Mouse (Mus musculus): ENCODE results near the gene Dgcr2. TPM values are rescaled to one million over a fixed set of nuclear protein-coding genes. Genes with fewer than 3 reads are reported as not detected.

Gene Dgcr2
- polyA plus RNA-seq, 1 experiment: 29.4 TPM

DNA sequence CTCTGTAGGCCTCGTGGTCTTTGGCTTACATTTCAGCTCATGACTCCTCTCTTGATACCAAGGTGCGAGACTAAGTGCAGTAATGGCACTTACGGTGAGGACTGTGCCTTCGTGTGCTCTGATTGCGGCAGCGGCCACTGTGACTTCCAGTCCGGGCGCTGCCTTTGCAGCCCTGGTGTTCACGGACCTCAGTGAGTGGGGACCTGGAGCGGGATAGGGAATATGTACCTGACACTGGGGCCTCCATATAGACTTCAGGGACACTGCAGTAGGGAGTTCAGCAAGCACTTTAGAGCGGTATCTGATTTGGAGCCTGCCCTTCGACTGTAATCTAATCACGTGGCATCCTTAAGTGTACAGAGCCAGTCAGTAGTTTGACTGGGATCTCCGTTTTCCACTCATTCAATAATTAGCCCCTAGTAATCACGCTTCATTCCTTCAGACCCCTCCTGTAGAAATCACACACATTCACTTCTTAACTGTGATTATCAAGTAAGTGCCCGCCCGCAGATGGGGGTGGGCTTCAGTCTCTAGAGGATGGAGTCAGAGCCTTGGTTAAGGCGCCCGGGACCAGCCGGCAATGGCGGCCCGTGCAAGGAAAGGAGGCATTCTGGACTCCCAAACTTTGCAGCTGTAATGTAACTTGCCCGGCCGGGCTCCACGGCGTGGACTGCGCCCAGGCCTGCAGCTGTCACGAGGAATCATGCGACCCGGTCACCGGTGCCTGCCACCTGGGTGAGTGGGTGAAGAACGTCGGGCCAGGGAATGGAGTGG, 94.5 kb downstream of the Dgcr2 start:
- Histone ChIP-seq H3K4me3 (ENCODE audit: insufficient read depth, low read length) (peak overlapping the region; percentile 55), H3K4me1 (ENCODE audit: control insufficient read depth, insufficient read depth, low read length) (peaks cover 7% of the 10 kb centered on the region), H3K27ac (ENCODE audit: insufficient read depth, low read depth, low read length) (no peak overlapping the region)
- TF ChIP-seq POLR2A (IDR thresholded peaks at IDR 0.05; ENCODE audit: borderline replicate concordance, low read depth, low read length) (no peak), CTCF (IDR thresholded peaks at IDR 0.05; ENCODE audit: low read depth, low read length) (no peak)

DNA sequence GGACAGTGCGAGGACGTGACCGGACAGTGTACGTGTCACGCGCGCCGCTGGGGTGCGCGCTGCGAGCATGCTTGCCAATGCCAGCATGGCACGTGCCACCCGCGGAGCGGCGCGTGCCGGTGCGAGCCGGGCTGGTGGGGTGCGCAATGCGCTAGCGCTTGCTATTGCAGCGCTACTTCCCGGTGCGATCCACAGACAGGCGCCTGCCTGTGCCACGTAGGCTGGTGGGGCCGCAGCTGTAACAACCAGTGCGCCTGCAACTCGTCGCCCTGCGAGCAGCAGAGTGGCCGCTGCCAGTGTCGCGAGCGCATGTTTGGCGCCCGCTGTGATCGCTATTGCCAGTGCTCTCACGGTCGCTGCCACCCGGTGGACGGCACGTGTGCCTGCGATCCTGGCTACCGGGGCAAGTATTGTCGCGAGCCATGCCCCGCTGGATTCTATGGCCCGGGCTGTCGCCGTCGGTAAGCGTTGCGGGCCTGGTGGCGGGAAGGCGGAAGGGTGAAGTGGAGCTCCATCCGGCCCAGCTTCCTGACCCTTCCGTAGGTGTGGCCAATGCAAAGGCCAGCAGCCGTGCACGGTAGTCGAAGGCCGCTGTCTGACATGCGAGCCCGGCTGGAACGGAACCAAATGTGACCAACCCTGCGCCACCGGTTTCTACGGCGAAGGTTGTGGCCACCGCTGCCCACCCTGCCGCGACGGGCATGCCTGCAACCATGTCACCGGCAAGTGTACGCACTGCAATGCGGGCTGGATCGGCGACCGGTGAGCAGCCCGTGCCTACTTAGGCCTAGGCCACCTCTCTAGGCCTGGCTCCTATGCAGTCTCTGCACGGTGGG, 95.3 kb downstream of the Dgcr2 start:
- peaks cover 7% of the 10 kb centered on the region for H3K4me1 ChIP-seq (ENCODE audit: control insufficient read depth, insufficient read depth, low read length)
- TF ChIP-seq CTCF (IDR thresholded peaks at IDR 0.05; ENCODE audit: low read depth, low read length) (no peak), POLR2A (IDR thresholded peaks at IDR 0.05; ENCODE audit: borderline replicate concordance, low read depth, low read length) (no peak)
- H3K27ac ChIP-seq (ENCODE audit: insufficient read depth, low read depth, low read length): no peak overlapping the region
- H3K4me3 ChIP-seq (ENCODE audit: insufficient read depth, low read length): peak overlapping the region; percentile 51

DNA sequence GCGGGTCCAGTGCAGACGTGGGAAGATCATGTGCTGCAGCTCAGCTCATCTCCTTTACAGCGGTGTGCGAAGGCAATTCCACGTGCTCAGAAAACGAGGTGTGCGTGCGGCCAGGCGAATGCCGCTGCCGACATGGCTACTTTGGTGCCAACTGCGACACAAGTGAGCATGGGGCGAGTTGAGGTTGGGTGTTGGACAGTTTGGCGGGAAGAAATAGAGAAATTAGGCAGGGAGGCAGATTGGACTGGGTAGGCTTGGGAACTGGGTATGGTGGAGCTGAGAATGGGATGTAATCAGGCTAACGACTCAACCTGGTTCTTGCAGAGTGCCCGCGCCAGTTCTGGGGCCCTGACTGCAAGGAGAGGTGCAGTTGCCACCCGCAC, 95.9 kb downstream of the Dgcr2 start:
- Histone ChIP-seq H3K4me1 (ENCODE audit: control insufficient read depth, insufficient read depth, low read length) (peaks cover 7% of the 10 kb centered on the region), H3K4me3 (ENCODE audit: insufficient read depth, low read length) (peak overlapping the region; percentile 51), H3K27ac (ENCODE audit: insufficient read depth, low read depth, low read length) (no peak overlapping the region)
- no peak for TF ChIP-seq CTCF (IDR thresholded peaks at IDR 0.05; ENCODE audit: low read depth, low read length)
- TF ChIP-seq POLR2A (IDR thresholded peaks at IDR 0.05; ENCODE audit: borderline replicate concordance, low read depth, low read length): no peak

DNA sequence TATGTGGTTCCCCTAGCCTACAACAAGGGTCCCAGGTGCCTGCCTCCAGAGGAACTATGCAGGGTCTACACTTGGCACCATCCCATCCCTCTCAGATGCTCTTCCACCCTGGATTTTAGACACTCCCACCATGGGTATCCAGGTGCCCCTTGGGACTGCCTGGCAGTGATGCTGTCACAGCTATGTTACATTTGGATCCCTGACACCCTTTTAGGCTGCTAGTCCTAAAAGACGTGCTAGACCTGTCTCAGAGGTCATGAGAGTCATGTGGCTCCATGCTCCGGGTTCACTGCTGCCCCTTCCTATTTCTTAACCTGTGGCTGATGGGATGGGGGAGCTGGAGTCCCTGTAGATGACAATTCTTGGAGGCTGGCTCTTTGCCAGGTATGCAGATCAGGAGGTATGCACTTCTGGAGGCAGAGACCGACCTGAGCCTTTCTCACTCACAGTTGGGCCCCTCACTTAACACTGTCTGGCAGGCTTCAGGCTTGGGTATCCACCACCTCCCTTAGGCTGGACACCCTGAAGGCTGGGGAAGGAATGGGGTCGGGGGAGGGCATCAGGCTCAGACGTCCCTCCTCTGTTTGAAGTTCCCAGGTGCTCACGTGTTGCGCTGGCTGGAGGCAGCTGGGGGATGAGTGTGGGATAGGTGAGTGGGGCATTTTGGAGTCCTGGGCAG, 96.4 kb downstream of the Dgcr2 start:
- Histone ChIP-seq H3K4me1 (ENCODE audit: control insufficient read depth, insufficient read depth, low read length) (peaks cover 7% of the 10 kb centered on the region), H3K27ac (ENCODE audit: insufficient read depth, low read depth, low read length) (no peak overlapping the region), H3K4me3 (ENCODE audit: insufficient read depth, low read length) (no peak overlapping the region)
- no peak for TF ChIP-seq POLR2A (IDR thresholded peaks at IDR 0.05; ENCODE audit: borderline replicate concordance, low read depth, low read length)
- TF ChIP-seq CTCF (IDR thresholded peaks at IDR 0.05; ENCODE audit: low read depth, low read length): no peak

DNA sequence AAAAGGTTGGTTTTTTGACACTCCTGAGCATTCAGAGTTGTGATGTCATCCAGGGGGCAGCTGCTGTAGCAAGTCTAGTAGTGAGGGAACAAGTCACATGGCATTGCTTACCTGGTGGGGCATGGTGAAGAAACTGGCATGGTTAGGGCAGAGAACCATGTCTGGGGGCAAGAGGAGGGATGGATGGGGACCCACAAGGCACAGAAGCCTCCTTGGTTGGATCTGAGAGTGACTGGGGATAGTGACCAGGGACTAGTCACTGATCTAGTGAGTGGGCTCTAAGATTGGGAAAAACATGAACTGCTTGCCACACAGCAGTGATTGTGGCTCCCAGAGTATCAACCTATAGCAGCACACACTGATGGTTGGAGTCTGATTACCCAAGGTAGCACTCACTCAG, 98.8 kb downstream of the Dgcr2 start:
- no peak overlapping the region for H3K4me3 ChIP-seq (ENCODE audit: insufficient read depth, low read length)

DNA sequence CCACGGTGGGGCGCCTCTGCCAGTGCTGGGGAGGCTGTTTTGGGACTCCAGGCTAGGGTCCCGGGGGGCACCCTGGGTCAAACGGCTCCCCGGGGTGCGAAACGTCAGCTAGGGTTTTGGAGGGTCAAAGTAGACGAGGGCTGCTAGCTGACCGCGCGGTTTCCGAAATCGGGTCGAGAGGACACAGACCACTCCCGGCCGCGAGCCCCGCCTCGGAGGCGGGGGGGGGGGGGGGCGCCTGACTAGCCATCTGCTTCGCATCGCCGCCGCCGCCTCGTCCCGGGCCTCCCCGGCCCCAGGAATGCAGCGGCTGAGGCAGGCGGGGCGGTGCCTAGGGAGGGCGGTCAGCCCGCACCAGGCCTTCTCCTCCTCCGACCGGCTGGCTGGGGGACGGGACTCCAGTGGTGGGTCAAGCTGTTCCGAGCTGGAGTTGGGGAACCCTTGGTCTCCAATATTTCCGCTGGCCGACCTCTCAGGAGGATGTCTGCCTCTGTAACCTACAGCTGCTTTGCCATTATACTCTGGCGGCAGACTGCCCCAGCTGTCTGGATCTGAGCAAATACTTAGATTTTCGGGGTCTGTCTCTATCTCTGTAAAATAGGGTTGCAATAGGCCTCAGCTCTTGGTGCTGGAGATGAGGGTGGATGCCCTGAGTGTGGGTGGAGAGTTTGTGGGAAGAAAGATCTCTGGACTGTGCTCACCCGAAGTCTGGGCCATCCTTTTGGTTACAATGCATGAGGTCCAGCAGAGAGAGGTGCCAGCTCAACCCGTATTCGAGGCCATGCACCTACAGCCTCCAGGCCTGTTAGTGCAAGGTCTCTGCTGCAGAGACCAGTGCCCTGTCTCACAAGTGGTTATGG, 99.8 kb downstream of the Dgcr2 start:
- Histone ChIP-seq H3K4me1 (ENCODE audit: control insufficient read depth, insufficient read depth, low read length) (peaks cover 6% of the 10 kb centered on the region; the same call in 1 of the 2 replicates), H3K4me3 (ENCODE audit: insufficient read depth, low read length) (no peak overlapping the region), H3K27ac (ENCODE audit: insufficient read depth, low read depth, low read length) (no peak overlapping the region)
- TF ChIP-seq POLR2A (IDR thresholded peaks at IDR 0.05; ENCODE audit: borderline replicate concordance, low read depth, low read length): no peak
- no peak for TF ChIP-seq CTCF (IDR thresholded peaks at IDR 0.05; ENCODE audit: low read depth, low read length)

More for the DNA sequence above, 98.8 kb downstream of the Dgcr2 start:
- Histone ChIP-seq H3K27ac (ENCODE audit: insufficient read depth, low read depth, low read length) (no peak overlapping the region), H3K4me1 (ENCODE audit: control insufficient read depth, insufficient read depth, low read length) (peaks cover 6% of the 10 kb centered on the region; the same call in 1 of the 2 replicates)
- TF ChIP-seq POLR2A (IDR thresholded peaks at IDR 0.05; ENCODE audit: borderline replicate concordance, low read depth, low read length): no peak
- no peak for TF ChIP-seq CTCF (IDR thresholded peaks at IDR 0.05; ENCODE audit: low read depth, low read length)

DNA sequence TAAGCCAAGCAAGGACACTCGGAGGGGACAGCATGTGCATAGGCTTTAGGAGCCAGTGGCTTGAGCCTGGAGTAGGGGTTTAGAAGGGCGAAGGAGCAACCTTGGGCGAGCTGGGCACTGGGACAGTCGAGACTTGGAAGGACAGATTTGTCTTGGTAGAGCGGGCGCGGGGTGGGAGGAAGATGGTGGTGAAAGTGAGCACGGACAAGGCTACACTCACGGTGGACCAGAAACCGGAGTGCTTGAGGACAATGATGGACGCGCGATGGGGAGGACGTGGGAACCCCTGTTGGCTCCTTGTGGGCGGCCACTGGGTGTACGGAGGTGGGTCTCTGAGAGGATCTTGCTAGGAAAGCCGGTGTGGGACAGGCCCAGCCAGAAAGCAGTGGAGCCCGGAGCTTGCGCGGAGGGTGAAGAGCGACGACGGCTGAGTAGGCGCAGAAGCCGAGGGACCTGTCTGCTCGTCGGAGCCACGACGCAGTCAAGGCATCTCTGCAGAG, 100.5 kb downstream of the Dgcr2 start:
- H3K4me1 ChIP-seq (ENCODE audit: control insufficient read depth, insufficient read depth, low read length): peaks cover 5% of the 10 kb centered on the region; the same call in 1 of the 2 replicates
- TF ChIP-seq CTCF (IDR thresholded peaks at IDR 0.05; ENCODE audit: low read depth, low read length) (no peak), POLR2A (IDR thresholded peaks at IDR 0.05; ENCODE audit: borderline replicate concordance, low read depth, low read length) (no peak)
- no peak overlapping the region for H3K27ac ChIP-seq (ENCODE audit: insufficient read depth, low read depth, low read length)
- no peak overlapping the region for H3K4me3 ChIP-seq (ENCODE audit: insufficient read depth, low read length)

DNA sequence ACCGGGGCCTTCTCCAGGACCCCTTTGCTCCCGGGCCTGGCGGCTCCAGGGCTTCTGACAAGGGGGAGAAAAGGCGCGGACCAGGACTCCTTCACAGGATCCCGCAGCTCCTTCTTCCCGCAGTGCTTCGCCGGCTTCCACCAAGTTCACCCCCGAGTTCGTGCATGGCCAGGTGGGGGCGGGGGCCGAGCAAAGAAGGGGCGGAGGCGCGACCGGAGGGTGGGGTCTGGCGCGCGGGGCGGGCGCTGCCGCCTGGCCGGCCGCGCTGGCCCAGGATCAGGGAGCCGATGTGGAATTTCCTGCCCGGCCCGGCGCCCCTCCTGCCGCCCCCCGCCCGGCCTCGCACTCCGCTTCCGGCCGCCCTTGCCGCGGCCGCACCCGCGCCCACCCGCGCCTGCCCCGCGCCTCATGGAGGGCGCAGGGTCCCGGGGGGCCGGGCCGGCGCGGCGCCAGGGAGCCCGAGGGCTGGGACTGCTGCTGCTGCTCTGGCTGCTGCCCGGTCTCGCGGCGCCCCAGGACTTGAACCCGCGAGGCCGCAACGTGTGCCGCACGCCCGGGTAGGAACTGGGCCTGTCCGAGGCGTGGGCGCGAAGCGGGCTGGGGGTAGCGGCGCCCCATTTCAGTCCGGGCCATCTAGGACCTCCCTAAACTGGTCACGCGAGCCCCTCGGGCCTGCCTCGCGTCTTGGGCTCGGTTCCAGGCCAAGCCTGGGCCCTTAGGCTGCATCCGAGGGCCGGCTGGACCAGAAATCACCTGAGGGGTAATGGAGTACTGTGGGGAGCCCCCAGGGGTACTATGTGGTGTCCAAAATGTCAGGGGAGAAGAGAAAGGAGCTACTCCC, 101.2 kb downstream of the Dgcr2 start, which contains the start of gene Scarf2:
Gene Scarf2, plus strand, starts transcription at position 312 of the 841 bp plus-strand sequence.
- TF ChIP-seq POLR2A (IDR thresholded peaks at IDR 0.05; ENCODE audit: borderline replicate concordance, low read depth, low read length): no peak
- TF ChIP-seq CTCF (IDR thresholded peaks at IDR 0.05; ENCODE audit: low read depth, low read length): no peak
- Histone ChIP-seq H3K27ac (ENCODE audit: insufficient read depth, low read depth, low read length) (no peak within 1 kb of the TSS), H3K4me3 (ENCODE audit: insufficient read depth, low read length) (peak within 1 kb of the TSS; percentile 16), H3K4me1 (ENCODE audit: control insufficient read depth, insufficient read depth, low read length) (peaks cover 3% of the 10 kb centered on the region; the same call in 1 of the 2 replicates)

All from bone marrow macrophage, adult 2 months (primary cell).